Mouse (Mus musculus) layer of hippocampus, adult 9-10 months (tissue): ENCODE data around the gene Krt33b.

Experiments used
- DNase-seq: peaks from one replicate; pipeline ENCODE4 v3.0.0; 2022; ENCODE audit warnings: low spot score

Gene Krt33b

DNA sequence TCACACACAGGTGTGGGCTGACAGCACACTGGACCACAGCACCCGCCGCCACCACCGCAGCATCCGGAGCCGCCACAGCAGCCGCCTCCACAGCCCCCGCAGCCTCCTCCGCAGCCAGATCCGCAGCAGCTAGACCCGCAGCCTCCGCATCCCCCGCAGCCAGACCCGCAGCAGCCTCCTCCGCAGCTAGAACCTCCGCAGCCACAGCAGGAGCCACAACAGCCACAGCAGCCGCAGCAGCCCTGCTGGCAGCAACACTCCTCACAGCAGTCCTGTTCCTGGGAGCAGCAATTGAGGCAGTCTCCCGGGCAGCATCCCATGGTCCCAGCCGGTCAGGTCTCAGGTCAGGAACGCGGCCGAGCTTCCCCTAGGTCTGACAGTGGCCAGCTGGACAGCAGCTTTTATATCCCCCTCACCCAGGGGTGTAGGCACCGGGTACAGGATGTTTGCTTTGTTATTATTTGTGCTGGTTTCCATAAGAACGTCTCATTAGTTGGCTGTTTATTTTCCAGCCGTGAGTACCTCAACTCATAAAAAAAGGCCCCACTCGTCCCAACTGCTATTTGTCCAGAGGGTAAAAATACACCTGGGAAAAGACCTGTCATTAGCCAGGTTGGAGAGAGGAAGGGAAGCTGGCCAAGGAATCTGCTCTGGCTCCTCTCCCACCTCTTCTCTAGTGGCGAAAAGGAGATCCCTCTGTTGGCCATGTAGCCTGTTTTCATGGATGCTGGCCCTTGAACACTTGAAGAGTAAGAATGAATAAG lies 35.9 kb downstream of the Krt33b start, which contains the start of gene Krtap17-1:
Krtap17-1 (minus strand) TSS at position 375 of the 764 bp plus-strand sequence.
- DNase-seq = no peak

DNA sequence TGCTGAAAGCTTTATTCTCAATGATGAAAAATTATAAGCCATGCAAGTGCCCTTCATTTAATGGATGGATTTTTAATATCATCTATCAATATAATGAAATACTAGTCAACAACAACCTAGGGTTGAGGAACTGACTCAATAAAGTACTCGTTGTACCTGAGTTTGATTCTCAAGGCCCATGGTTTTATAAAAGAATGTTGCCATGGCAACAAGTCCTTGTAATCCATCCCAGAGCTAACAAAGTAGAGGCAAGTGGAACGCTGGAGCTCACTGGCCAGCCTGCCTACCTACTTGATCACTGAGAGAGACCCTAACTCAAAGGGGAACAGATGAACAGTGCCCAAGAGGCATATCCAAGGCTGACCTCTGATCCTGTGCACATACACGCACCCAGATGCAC lies 39.1 kb downstream of the Krt33b start:
- no peak for DNase-seq

DNA sequence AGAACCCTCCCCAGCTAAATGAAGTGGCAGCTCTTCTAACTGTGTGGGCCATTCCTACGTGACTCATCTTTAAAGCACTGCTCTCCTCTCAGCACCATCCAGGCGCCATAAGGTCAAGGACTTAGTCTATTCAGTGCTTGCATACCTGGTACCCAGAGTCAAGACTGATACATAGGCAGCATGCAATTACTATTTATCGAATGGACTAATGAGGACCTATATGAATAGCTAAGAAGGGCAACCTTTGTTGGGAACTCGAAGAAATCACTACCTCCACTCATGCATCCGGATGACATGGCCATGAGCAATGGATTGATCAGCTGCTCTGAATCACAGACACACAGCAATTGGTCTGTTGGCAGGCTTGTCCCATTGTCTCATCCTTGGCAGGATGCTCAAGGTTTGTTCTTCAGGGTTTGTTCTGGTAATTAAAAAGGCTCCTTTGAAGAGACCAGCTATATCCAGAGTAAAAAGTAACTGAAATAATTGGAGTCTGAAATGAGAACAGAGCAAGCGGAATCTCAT lies 39.7 kb downstream of the Krt33b start:
- DNase-seq = no peak

DNA sequence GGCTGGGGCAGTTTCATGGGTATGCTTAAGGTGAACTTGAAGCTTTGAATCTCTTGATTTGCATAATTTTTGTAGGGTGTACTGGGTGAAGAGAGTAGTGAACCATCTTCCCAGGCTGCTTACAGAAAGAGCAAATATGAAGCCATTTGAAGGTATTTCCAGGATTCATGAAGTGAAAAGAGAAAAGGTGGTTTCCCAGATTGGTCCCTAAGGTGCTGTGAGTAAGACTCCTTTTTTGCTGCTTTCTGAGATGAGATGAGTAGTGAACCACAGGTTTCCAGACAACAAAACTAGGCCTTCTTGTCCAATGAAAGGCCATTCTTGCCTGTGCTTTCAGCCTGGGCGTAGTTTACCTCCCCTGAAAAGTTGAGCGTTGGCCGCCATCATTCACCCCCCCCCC lies 41.1 kb downstream of the Krt33b start:
- DNase-seq = no peak

DNA sequence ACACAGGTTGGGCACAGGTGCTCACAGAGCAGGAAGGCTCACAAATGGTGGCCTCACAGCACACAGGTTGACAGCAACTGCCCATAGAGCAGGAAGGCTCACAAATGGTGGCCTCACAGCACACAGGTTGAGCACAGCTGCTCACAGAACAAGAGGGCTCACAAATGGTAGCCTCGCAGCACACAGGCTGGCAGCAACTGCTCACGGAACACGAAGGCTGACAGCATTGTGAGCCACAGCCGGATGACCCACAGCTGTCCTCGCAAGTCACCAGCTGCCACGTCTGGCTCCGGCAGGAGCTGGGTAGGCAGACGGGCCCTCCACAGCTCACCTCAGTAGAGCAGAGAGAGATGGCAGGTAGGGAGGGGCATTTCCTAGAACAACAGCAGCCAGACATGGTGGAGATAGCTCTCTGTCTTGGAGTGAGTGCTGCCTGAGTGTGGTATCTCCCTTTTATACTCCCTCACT lies 43.5 kb downstream of the Krt33b start, which contains the start of gene Krtap16-1:
Krtap16-1 (minus strand) TSS at position 418 of the 468 bp plus-strand sequence.
- no peak for DNase-seq

DNA sequence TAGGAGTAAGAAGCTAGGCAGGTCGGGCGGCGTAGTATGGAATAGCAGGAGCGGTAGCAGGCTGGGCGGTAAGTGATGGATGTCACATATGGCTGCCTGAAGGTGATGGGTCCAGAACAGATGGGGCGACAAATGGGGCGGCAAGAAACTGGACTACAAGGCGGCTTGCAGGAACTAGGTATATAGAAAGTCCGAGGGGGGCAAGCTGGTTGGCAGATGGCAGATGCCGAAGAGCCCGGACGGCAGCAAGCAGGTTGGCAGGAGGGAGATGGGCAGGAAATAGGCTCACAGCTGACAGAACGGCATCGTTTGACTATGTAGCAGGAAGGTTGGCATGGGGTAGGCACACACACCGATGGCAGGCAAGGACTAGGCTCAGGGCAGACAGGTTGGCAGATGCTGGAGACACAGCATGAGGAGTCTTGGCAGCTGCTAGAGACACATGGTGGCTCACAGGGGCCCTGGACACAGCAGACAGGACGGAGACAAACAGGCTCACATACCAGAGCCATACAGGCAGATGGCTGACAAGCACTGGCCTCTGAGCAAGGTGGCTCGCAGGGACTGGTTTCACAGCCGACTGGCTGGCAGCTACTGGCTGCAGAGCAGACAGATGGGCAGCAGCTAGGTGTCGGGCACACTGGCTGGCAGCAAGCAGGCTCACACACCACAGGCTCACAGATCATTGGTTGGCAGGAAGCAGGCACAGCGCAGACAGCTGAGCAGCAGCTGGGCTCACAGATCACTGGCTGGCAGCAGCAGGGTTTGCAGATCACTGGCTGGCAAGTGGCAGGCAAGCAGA lies 44.2 kb downstream of the Krt33b start:
- DNase-seq = peak; percentile 17

GRCm38 (mm10) chr11:99983442-99983841 lies 46.2 kb downstream of the Krt33b start:
- DNase-seq = no peak

- DNase-seq = no peak
Observed at GRCm38 (mm10) chr11:99982731-99983130, 46.9 kb downstream of the Krt33b start.

- DNase-seq = no peak
Observed at GRCm38 (mm10) chr11:99978953-99979352, 50.7 kb downstream of the Krt33b start, which contains the start of gene Krtap29-1. Gene Krtap29-1, minus strand, starts transcription at chr11:99979053.
